Mouse (Mus musculus) embryonic facial prominence, embryonic 10.5 days (tissue): ENCODE data around the gene Dicer1. TPM values are rescaled to one million over a fixed set of nuclear protein-coding genes. Genes with fewer than 3 reads are reported as not detected.
A peak's percentile ranks its signal among the peaks of the same experiment; 100 is the strongest.
"Not testable (repeated sequence)": the region's sequence is repeated elsewhere in the genome, so short reads cannot be mapped to it uniquely, and the experiment has no call there.

Source experiments
- DNase-seq: peaks from one replicate; pipeline ENCODE4 v3.0.0-alpha.2; 2017; ENCODE audit warnings: low spot score
- H3K27ac ChIP-seq: fragments of 300-500 bp; sonication (generic); replicated peaks from 2 replicates; pipeline ENCODE4 v1.5.1; 2016; ENCODE audit warnings: mild to moderate bottlenecking
- H3K27me3 ChIP-seq: fragments of 300-500 bp; sonication (generic); replicated peaks from 2 replicates; pipeline ENCODE4 v1.6.1; 2016; ENCODE audit warnings: low read depth, mild to moderate bottlenecking; ENCODE audit not compliant: poor library complexity, severe bottlenecking
- H3K36me3 ChIP-seq: fragments of 300-500 bp; sonication (generic); replicated peaks from 2 replicates; pipeline ENCODE4 v1.6.1; 2016; ENCODE audit warnings: mild to moderate bottlenecking, moderate library complexity
- H3K4me1 ChIP-seq: fragments of 300-500 bp; sonication (generic); 2 replicates; pipeline ENCODE4 v1.6.1; 2016
- H3K4me3 ChIP-seq: fragments of 300-500 bp; sonication (generic); 2 replicates; pipeline ENCODE4 v1.5.1; 2016; ENCODE audit warnings: mild to moderate bottlenecking, moderate library complexity
- H3K9me3 ChIP-seq: fragments of 300-500 bp; sonication (generic); 2 replicates; pipeline ENCODE4 v1.6.1; 2016; ENCODE audit warnings: mild to moderate bottlenecking
- WGBS: fragments of 180-500 bp; shearing (Covaris S2); methylation state at CpG from one replicate; pipeline ENCODE4 v1.1.7; 2016; 5-methylcytosine and 5-hydroxymethylcytosine counted together
- polyA plus RNA-seq: library from polyadenylated mRNA; unstranded; fragments of >200 nt; fragmentation: Nextera tagmentation; extraction: Ambion mirVana; gene quantifications from 2 replicates; pipeline ENCODE4 v1.2.1, GENCODE M21; 2016

The Dicer1 gene
- polyA plus RNA-seq, 1 experiment from 2014 or later: 54.6 TPM

GRCm38 (mm10) chr12:104737666-104738065 lies 14.1 kb downstream of the Dicer1 start:
- DNase-seq: no peak
- no peak overlapping the region for H3K27ac ChIP-seq
- H3K36me3 ChIP-seq: peaks cover 44% of the 10 kb centered on the region
- 93% methylated on average over 10 of the region's 10 CpGs for WGBS
- no peaks in the 10 kb centered on the region for H3K9me3 ChIP-seq
- H3K4me1 ChIP-seq: peaks cover 60% of the 10 kb centered on the region
- H3K27me3 ChIP-seq: no peaks in the 10 kb centered on the region
- H3K4me3 ChIP-seq: no peak overlapping the region

- DNase-seq: no peak
- Histone ChIP-seq H3K9me3 (no peaks in the 10 kb centered on the region), H3K27me3 (no peaks in the 10 kb centered on the region), H3K4me1 (peaks cover 52% of the 10 kb centered on the region), H3K27ac (no peak overlapping the region), H3K36me3 (peaks cover 59% of the 10 kb centered on the region), H3K4me3 (no peak overlapping the region)
- 77% methylated on average over 3 of the region's 3 CpGs for WGBS
Observed at GRCm38 (mm10) chr12:104735993-104736395, 15.8 kb downstream of the Dicer1 start.

GRCm38 (mm10) chr12:104733165-104733564 lies 18.6 kb downstream of the Dicer1 start:
- Histone ChIP-seq H3K27ac (no peak overlapping the region; the same call in 1 of the 2 replicates), H3K27me3 (no peaks in the 10 kb centered on the region), H3K4me3 (no peak overlapping the region), H3K9me3 (no peaks in the 10 kb centered on the region), H3K4me1 (peaks cover 41% of the 10 kb centered on the region), H3K36me3 (peaks cover 83% of the 10 kb centered on the region)
- DNase-seq: no peak

GRCm38 (mm10) chr12:104731782-104732181 lies 20.0 kb downstream of the Dicer1 start:
- Histone ChIP-seq H3K27ac (no peak overlapping the region), H3K9me3 (no peaks in the 10 kb centered on the region), H3K27me3 (no peaks in the 10 kb centered on the region), H3K36me3 (peaks cover 85% of the 10 kb centered on the region), H3K4me3 (no peak overlapping the region), H3K4me1 (peaks cover 54% of the 10 kb centered on the region)
- DNase-seq: no peak
- 67% methylated on average over 3 of the region's 3 CpGs for WGBS

- 0 out of 2 replicates have a peak, but pooled peaks cover 14% of the 10 kb centered on the region for H3K4me1 ChIP-seq
- not testable (repeated sequence) for H3K9me3 ChIP-seq, H3K27me3 ChIP-seq, H3K27ac ChIP-seq, H3K4me3 ChIP-seq, DNase-seq
- 74% methylated on average over 2 of the region's 2 CpGs for WGBS
- peaks cover 99% of the 10 kb centered on the region for H3K36me3 ChIP-seq
Observed at GRCm38 (mm10) chr12:104726436-104726835, 25.3 kb downstream of the Dicer1 start.

- peaks cover 89% of the 10 kb centered on the region for H3K36me3 ChIP-seq
- 95% methylated on average over 10 of the region's 10 CpGs for WGBS
Observed at GRCm38 (mm10) chr12:104722056-104722455, 29.7 kb downstream of the Dicer1 start.

GRCm38 (mm10) chr12:104721011-104721410 lies 30.7 kb downstream of the Dicer1 start:
- Histone ChIP-seq H3K4me3 (no peak overlapping the region), H3K9me3 (no peaks in the 10 kb centered on the region), H3K27me3 (no peaks in the 10 kb centered on the region), H3K27ac (no peak overlapping the region), H3K36me3 (peaks cover 83% of the 10 kb centered on the region), H3K4me1 (peaks cover 22% of the 10 kb centered on the region)
- whole genome bisulfite sequencing: 83% methylated on average over 3 of the region's 3 CpGs
- DNase-seq: no peak

More at GRCm38 (mm10) chr12:104722056-104722455, 29.7 kb downstream of the Dicer1 start:
- peaks cover 13% of the 10 kb centered on the region; the same call in 1 of the 2 replicates for H3K4me1 ChIP-seq
- H3K27me3 ChIP-seq: no peaks in the 10 kb centered on the region
- no peak for DNase-seq
- H3K4me3 ChIP-seq: no peak overlapping the region
- no peaks in the 10 kb centered on the region for H3K9me3 ChIP-seq
- no peak overlapping the region for H3K27ac ChIP-seq

- H3K4me1 ChIP-seq: peaks cover 31% of the 10 kb centered on the region
- H3K27ac ChIP-seq: 0 out of 2 replicates have a peak overlapping the region, but pooled peaks have one; percentile 16
- 85% methylated on average over 5 of the region's 5 CpGs for WGBS
- peaks cover 83% of the 10 kb centered on the region for H3K36me3 ChIP-seq
- H3K9me3 ChIP-seq: no peaks in the 10 kb centered on the region
- no peaks in the 10 kb centered on the region for H3K27me3 ChIP-seq
- no peak overlapping the region for H3K4me3 ChIP-seq
- DNase-seq: no peak
Observed at GRCm38 (mm10) chr12:104718956-104719355, 32.8 kb downstream of the Dicer1 start.

- peaks cover 31% of the 10 kb centered on the region for H3K4me1 ChIP-seq
- 65% methylated on average over 5 of the region's 5 CpGs for WGBS
- H3K27ac ChIP-seq: 0 out of 2 replicates have a peak overlapping the region, but pooled peaks have one; percentile 37
- no peaks in the 10 kb centered on the region for H3K9me3 ChIP-seq
- H3K4me3 ChIP-seq: no peak overlapping the region
- peak; percentile 34 for DNase-seq
- peaks cover 83% of the 10 kb centered on the region for H3K36me3 ChIP-seq
- no peaks in the 10 kb centered on the region for H3K27me3 ChIP-seq
Observed at GRCm38 (mm10) chr12:104716409-104716808, 35.3 kb downstream of the Dicer1 start.

GRCm38 (mm10) chr12:104715453-104715852 lies 36.3 kb downstream of the Dicer1 start:
- no peak overlapping the region for H3K4me3 ChIP-seq
- WGBS: 94% methylated on average over 5 of the region's 5 CpGs
- H3K9me3 ChIP-seq: no peaks in the 10 kb centered on the region
- peaks cover 31% of the 10 kb centered on the region for H3K4me1 ChIP-seq
- H3K36me3 ChIP-seq: peaks cover 84% of the 10 kb centered on the region
- 0 out of 2 replicates have a peak overlapping the region, but pooled peaks have one; percentile 37 for H3K27ac ChIP-seq
- no peak for DNase-seq
- H3K27me3 ChIP-seq: no peaks in the 10 kb centered on the region

GRCm38 (mm10) chr12:104700266-104700665 lies 51.5 kb downstream of the Dicer1 start:
- Histone ChIP-seq H3K9me3 (no peaks in the 10 kb centered on the region), H3K27me3 (no peaks in the 10 kb centered on the region), H3K36me3 (peaks cover 83% of the 10 kb centered on the region), H3K27ac (peak overlapping the region; percentile 65; the same call in 1 of the 2 replicates), H3K4me3 (no peak overlapping the region), H3K4me1 (peaks cover 44% of the 10 kb centered on the region)
- WGBS: 47% methylated on average over 7 of the region's 7 CpGs
- DNase-seq: no peak

GRCm38 (mm10) chr12:104699753-104700152 lies 52.0 kb downstream of the Dicer1 start:
- whole genome bisulfite sequencing: 28% methylated on average over 8 of the region's 8 CpGs
- Histone ChIP-seq H3K4me1 (peaks cover 44% of the 10 kb centered on the region), H3K9me3 (no peaks in the 10 kb centered on the region), H3K27me3 (no peaks in the 10 kb centered on the region), H3K36me3 (peaks cover 84% of the 10 kb centered on the region), H3K27ac (peak overlapping the region; percentile 74), H3K4me3 (no peak overlapping the region)
- DNase-seq: peak; percentile 84

- 97% methylated on average over 2 of the region's 2 CpGs for WGBS
- peaks cover 84% of the 10 kb centered on the region for H3K36me3 ChIP-seq
- H3K27me3 ChIP-seq: no peaks in the 10 kb centered on the region
- no peak overlapping the region for H3K27ac ChIP-seq
- H3K9me3 ChIP-seq: no peaks in the 10 kb centered on the region
- DNase-seq: no peak
- peaks cover 46% of the 10 kb centered on the region for H3K4me1 ChIP-seq
- H3K4me3 ChIP-seq: no peak overlapping the region
Observed at GRCm38 (mm10) chr12:104695514-104695913, 56.2 kb downstream of the Dicer1 start.
